Mouse (Mus musculus): ENCODE data around the gene Gfpt2. TPM values are rescaled to one million over a fixed set of nuclear protein-coding genes. Genes with fewer than 3 reads are reported as not detected.
A peak's percentile ranks its signal among the peaks of the same experiment; 100 is the strongest.

Gene Gfpt2
- polyA plus RNA-seq, 1 experiment from 2014 or later: 7.0 TPM

DNA sequence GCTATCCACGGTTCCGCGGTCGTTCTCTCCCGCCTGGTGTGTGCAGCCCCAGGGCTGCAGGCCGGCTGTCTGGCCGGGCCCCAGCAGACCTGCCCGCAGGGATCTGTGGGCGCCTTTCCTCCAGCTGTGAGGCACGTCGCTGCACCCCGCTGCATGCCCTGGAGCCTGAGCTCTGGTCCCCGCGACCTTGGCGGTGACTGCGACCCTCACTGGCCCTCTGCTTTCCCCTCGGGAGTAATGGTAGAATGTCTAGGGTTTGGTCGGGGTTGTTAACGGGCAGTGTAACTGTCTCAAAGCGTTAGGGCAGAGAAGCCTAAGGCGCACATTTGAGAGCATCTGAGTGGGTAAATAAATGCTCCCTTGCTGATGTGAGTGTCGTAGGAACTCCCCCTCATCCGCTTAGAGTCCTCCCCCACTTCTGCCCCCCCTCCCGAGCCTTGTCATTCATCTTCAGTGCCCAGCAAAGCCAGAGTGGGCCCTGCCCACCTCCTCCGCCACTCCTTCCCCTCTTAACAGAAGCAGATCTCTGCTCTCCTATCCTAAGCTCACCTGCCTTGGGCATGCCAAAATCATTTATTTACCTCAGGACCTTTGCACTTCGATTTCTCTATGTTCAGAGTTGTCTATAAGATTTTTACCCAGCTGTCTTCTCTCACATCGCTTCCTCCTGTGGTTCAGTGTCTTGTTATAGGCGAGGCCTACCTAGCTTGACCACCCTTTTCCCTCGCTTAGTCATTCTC, 53.3 kb downstream of the Gfpt2 start:
- Histone ChIP-seq H3K27me3 (replicated peaks; ENCODE audit: control insufficient read depth, insufficient read depth, low read length) (no peaks in the 10 kb centered on the region), H3K4me1 (replicated peaks; ENCODE audit: control insufficient read depth, insufficient read depth, low read length) (peaks cover 19% of the 10 kb centered on the region), H3K27ac (ENCODE audit: low read depth) (peak overlapping the region; percentile 63; the same call in 1 of the 2 replicates), H3K4me2 (ENCODE audit: low read length) (peak overlapping the region; percentile 56), H3K9me3 (ENCODE audit: control insufficient read depth, low read length) (no peaks in the 10 kb centered on the region), H3K36me3 (ENCODE audit: control insufficient read depth, insufficient read depth, low read length) (no peaks in the 10 kb centered on the region), H3K9ac (ENCODE audit: low read length) (peak overlapping the region; percentile 78), H3K4me3 (ENCODE audit: low read depth, low read length) (peak overlapping the region; percentile 62)
- no peak for ATAC-seq (replicated peaks; ENCODE audit: low FRiP score, low TSS enrichment, low read depth)
- peak; percentile 83 for DNase-seq (ENCODE audit: low spot score)
- 10% methylated on average over 24 of the region's 29 CpGs for WGBS

DNA sequence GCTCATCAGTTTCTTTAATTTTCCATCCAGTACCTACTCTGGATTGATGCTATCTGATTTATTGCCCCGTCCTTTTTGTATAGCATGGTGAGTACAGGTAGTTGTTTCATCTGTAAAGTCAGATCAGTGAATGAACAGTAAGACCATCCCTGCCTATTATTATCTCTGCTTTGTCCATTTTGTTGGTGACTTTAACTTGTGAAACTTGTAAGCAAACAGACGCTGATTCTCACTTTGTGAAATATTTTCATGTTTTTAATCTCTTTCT, 53.8 kb downstream of the Gfpt2 start:
- Histone ChIP-seq H3K9me3 (ENCODE audit: control insufficient read depth, low read length) (no peaks in the 10 kb centered on the region), H3K27me3 (replicated peaks; ENCODE audit: control insufficient read depth, insufficient read depth, low read length) (no peaks in the 10 kb centered on the region), H3K36me3 (ENCODE audit: control insufficient read depth, insufficient read depth, low read length) (no peaks in the 10 kb centered on the region), H3K27ac (ENCODE audit: low read depth) (no peak overlapping the region), H3K9ac (ENCODE audit: low read length) (no peak overlapping the region; the same call in 1 of the 2 replicates), H3K4me3 (ENCODE audit: low read depth, low read length) (peak overlapping the region; percentile 62; the same call in 1 of the 2 replicates), H3K4me1 (replicated peaks; ENCODE audit: control insufficient read depth, insufficient read depth, low read length) (peaks cover 19% of the 10 kb centered on the region), H3K4me2 (ENCODE audit: low read length) (peak overlapping the region; percentile 56)
- DNase-seq (ENCODE audit: low spot score): no peak
- no peak for ATAC-seq (replicated peaks; ENCODE audit: low FRiP score, low TSS enrichment, low read depth)
- WGBS: 75% methylated on average over 2 of the region's 2 CpGs

DNA sequence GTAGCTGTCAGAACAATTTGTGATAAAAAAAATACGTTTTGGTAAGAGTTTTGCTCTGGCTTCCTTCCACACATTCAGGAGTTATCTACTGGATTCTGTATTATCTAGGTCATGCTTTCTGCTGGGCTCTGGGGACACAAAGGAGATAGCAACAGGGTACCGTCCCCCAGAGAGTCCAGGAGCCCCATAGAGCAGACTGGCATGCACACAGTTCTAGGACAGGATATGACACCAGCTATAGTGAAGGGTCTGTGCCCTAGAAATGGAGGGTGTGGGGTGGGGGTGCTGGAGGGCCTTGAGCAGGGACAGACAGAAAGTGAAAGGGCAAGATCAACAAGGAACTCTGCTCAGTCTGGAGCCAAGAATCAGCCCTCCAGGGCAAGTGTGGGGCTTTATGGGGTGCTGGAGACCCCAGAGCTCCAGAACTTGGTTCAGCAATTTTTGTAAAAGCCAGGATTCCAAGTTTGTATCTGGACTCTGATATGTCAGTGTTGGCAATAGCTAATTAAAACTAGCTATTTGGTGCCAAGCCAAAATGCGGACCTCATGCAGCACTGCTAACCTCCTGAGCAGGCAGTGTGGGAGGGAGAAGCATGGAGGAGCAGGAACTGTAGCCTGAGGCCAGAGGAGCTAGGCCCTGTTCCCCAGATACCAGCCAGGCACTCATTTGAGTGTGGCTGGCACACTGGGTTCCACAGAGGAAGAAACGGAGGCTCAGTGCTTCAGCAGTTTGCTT, 54.3 kb downstream of the Gfpt2 start:
- H3K27ac ChIP-seq (ENCODE audit: low read depth): no peak overlapping the region
- H3K4me2 ChIP-seq (ENCODE audit: low read length): peak overlapping the region; percentile 56
- ATAC-seq (replicated peaks; ENCODE audit: low FRiP score, low TSS enrichment, low read depth) (no peak), DNase-seq (ENCODE audit: low spot score) (no peak)
- no peaks in the 10 kb centered on the region for H3K36me3 ChIP-seq (ENCODE audit: control insufficient read depth, insufficient read depth, low read length)
- WGBS: 74% methylated on average over 4 of the region's 4 CpGs
- no peak overlapping the region for H3K4me3 ChIP-seq (ENCODE audit: low read depth, low read length)
- H3K9me3 ChIP-seq (ENCODE audit: control insufficient read depth, low read length): no peaks in the 10 kb centered on the region
- no peak overlapping the region for H3K9ac ChIP-seq (ENCODE audit: low read length)
- H3K4me1 ChIP-seq (replicated peaks; ENCODE audit: control insufficient read depth, insufficient read depth, low read length): peaks cover 19% of the 10 kb centered on the region
- H3K27me3 ChIP-seq (replicated peaks; ENCODE audit: control insufficient read depth, insufficient read depth, low read length): no peaks in the 10 kb centered on the region

DNA sequence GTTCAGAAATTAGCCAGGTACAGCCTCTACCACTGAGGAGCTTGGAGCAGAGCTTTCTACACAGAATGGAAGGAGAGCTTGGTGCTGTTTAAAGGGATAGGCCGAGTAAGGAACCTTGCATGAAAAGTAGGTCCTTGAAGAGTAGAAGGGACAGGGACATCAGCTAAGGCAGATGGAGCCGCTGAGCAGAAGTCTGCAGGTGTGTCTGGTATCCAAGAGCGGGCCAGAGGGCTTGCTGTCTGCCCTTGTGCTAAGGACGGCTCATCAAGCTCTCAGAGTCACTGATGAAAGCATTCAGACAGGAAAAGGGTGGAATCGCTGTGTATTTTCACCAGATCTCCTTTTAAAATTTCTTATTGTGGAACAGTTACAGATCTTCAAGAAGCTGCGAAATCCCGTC, 56.4 kb downstream of the Gfpt2 start:
- WGBS: 85% methylated on average over 7 of the region's 7 CpGs

DNA sequence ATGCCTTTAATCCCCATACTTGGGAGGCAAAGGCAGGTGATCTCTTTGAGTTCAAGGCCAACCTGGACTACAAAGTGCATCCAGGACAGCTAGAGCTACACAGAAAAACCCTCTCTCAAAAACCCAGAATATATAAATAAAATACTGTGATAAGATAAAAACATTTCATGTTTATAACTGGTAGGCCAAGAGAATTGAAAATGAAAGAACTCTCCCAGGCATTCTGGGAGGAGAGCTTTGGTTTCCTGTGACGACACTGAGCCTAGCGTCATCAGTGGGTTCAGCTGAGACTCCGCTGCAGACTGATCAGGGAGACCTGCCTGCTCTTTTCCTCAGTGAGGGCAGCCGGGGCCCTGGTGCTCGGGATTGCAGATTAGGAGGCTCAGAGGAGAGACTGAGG, 61.2 kb downstream of the Gfpt2 start:
- H3K4me2 ChIP-seq (ENCODE audit: low read length): no peak overlapping the region
- H3K4me1 ChIP-seq (replicated peaks; ENCODE audit: control insufficient read depth, insufficient read depth, low read length): no peaks in the 10 kb centered on the region
- H3K9ac ChIP-seq (ENCODE audit: low read length): no peak overlapping the region
- no peaks in the 10 kb centered on the region for H3K9me3 ChIP-seq (ENCODE audit: control insufficient read depth, low read length)
- DNase-seq (ENCODE audit: low spot score) (no peak), ATAC-seq (replicated peaks; ENCODE audit: low FRiP score, low TSS enrichment, low read depth) (no peak)
- no peak overlapping the region for H3K4me3 ChIP-seq (ENCODE audit: low read depth, low read length)
- H3K36me3 ChIP-seq (ENCODE audit: control insufficient read depth, insufficient read depth, low read length): peaks cover 16% of the 10 kb centered on the region
- WGBS: 74% methylated on average over 5 of the region's 5 CpGs
- no peak overlapping the region for H3K27ac ChIP-seq (ENCODE audit: low read depth)
- no peaks in the 10 kb centered on the region for H3K27me3 ChIP-seq (replicated peaks; ENCODE audit: control insufficient read depth, insufficient read depth, low read length)

More for the DNA sequence above, 56.4 kb downstream of the Gfpt2 start:
- ATAC-seq (replicated peaks; ENCODE audit: low FRiP score, low TSS enrichment, low read depth) (no peak), DNase-seq (ENCODE audit: low spot score) (no peak)
- H3K27me3 ChIP-seq (replicated peaks; ENCODE audit: control insufficient read depth, insufficient read depth, low read length): no peaks in the 10 kb centered on the region
- no peak overlapping the region for H3K4me3 ChIP-seq (ENCODE audit: low read depth, low read length)
- no peaks in the 10 kb centered on the region for H3K9me3 ChIP-seq (ENCODE audit: control insufficient read depth, low read length)
- no peak overlapping the region for H3K9ac ChIP-seq (ENCODE audit: low read length)
- H3K27ac ChIP-seq (ENCODE audit: low read depth): no peak overlapping the region
- peaks cover 19% of the 10 kb centered on the region for H3K4me1 ChIP-seq (replicated peaks; ENCODE audit: control insufficient read depth, insufficient read depth, low read length)
- H3K4me2 ChIP-seq (ENCODE audit: low read length): no peak overlapping the region
- H3K36me3 ChIP-seq (ENCODE audit: control insufficient read depth, insufficient read depth, low read length): peaks cover 12% of the 10 kb centered on the region

DNA sequence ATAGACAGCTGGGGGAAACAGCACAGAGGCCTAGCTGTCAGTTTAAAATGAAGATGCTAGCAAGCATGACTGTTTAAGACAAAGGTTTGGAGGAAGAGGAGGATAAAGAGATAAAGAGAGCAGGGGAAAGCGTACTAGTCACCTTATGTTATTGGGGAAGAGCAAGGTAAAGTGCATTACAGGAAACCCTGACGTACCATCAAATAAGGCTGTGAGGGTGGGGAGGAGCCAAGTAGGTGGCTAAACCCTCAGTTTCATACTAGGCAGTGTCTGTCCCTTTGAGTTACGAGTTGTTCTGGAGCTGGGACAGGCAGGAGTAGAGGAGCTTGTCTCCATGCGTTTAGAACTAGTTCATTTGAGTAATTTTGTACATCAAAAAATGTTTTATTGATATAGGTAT, 67.2 kb downstream of the Gfpt2 start:
- Histone ChIP-seq H3K4me3 (ENCODE audit: low read depth, low read length) (no peak overlapping the region), H3K36me3 (ENCODE audit: control insufficient read depth, insufficient read depth, low read length) (peaks cover 12% of the 10 kb centered on the region), H3K4me1 (replicated peaks; ENCODE audit: control insufficient read depth, insufficient read depth, low read length) (peaks cover 3% of the 10 kb centered on the region; the same call in 1 of the 2 replicates), H3K27me3 (replicated peaks; ENCODE audit: control insufficient read depth, insufficient read depth, low read length) (no peaks in the 10 kb centered on the region), H3K9me3 (ENCODE audit: control insufficient read depth, low read length) (no peaks in the 10 kb centered on the region), H3K4me2 (ENCODE audit: low read length) (no peak overlapping the region), H3K27ac (ENCODE audit: low read depth) (no peak overlapping the region), H3K9ac (ENCODE audit: low read length) (no peak overlapping the region)
- 89% methylated on average over 4 of the region's 4 CpGs for WGBS
- ATAC-seq (replicated peaks; ENCODE audit: low FRiP score, low TSS enrichment, low read depth) (no peak), DNase-seq (ENCODE audit: low spot score) (no peak)

DNA sequence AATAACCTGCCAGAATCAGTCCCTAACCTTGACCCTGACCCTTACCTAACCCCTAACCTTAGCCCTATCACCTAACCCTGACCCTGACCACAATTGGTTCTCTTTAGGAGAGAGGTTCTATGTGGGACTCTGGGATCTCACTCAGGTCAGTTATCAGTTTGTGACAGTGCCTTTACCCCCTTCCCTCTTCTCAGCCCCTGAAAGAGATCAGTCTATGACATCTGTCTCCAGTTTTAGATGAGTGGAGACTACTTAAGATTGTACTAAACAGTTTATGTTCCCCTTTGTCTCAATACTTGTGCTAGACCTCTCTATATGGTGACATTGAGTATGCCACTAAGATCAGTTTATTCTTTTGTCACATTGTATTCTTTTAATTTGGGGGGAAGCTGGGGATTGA, 69.9 kb downstream of the Gfpt2 start:
- Histone ChIP-seq H3K9me3 (ENCODE audit: control insufficient read depth, low read length) (no peaks in the 10 kb centered on the region), H3K36me3 (ENCODE audit: control insufficient read depth, insufficient read depth, low read length) (peaks cover 30% of the 10 kb centered on the region), H3K9ac (ENCODE audit: low read length) (no peak overlapping the region), H3K27me3 (replicated peaks; ENCODE audit: control insufficient read depth, insufficient read depth, low read length) (no peaks in the 10 kb centered on the region), H3K27ac (ENCODE audit: low read depth) (no peak overlapping the region), H3K4me1 (replicated peaks; ENCODE audit: control insufficient read depth, insufficient read depth, low read length) (peaks cover 3% of the 10 kb centered on the region; the same call in 1 of the 2 replicates), H3K4me2 (ENCODE audit: low read length) (no peak overlapping the region), H3K4me3 (ENCODE audit: low read depth, low read length) (no peak overlapping the region)
- ATAC-seq (replicated peaks; ENCODE audit: low FRiP score, low TSS enrichment, low read depth): no peak
- no peak for DNase-seq (ENCODE audit: low spot score)

DNA sequence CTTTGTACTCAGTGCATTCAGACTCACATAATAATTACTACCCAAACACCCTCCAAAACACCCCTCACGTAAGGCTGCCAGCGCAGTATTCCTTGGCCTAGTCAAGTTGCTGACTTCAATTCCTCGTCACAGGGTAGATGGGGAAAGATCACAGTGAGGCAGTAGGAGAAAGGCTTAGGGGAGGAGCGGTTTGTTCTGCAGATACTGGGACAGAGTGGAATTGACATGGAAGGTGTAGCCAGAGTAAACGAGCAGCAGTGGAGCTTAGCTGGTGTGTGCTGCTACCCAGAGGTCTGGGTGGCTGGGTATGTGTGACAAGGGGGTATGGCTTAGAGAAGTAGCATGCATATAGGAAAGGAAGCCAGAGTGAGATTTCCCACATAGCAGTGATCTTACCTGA, 73.3 kb downstream of the Gfpt2 start:
- Histone ChIP-seq H3K4me1 (replicated peaks; ENCODE audit: control insufficient read depth, insufficient read depth, low read length) (peaks cover 3% of the 10 kb centered on the region; the same call in 1 of the 2 replicates), H3K9ac (ENCODE audit: low read length) (no peak overlapping the region), H3K36me3 (ENCODE audit: control insufficient read depth, insufficient read depth, low read length) (peaks cover 54% of the 10 kb centered on the region), H3K9me3 (ENCODE audit: control insufficient read depth, low read length) (no peaks in the 10 kb centered on the region), H3K27me3 (replicated peaks; ENCODE audit: control insufficient read depth, insufficient read depth, low read length) (no peaks in the 10 kb centered on the region), H3K4me3 (ENCODE audit: low read depth, low read length) (no peak overlapping the region), H3K27ac (ENCODE audit: low read depth) (no peak overlapping the region), H3K4me2 (ENCODE audit: low read length) (no peak overlapping the region)
- WGBS: 87% methylated on average over 5 of the region's 5 CpGs
- ATAC-seq (replicated peaks; ENCODE audit: low FRiP score, low TSS enrichment, low read depth) (no peak), DNase-seq (ENCODE audit: low spot score) (no peak)

DNA sequence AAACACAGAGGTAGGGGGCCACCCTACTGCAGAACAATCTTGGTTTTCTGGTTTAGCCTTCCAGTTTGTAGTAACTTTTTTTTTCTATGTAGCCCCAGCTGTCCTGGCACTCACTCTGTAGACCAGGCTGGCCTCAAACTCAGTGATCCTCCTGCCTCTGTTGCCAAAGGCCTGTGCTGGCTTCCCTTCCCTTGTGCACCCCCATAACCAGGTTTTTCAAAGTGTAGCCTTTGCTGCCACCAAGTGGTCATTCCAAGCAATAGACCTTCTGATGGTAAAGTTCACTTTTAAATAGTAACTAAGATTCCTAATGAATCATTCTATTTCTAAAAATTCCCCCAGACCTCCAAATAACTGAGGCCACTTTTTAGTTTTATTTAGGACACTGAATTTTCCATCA, 75.8 kb downstream of the Gfpt2 start:
- no peak for DNase-seq (ENCODE audit: low spot score)
- ATAC-seq (replicated peaks; ENCODE audit: low FRiP score, low TSS enrichment, low read depth): no peak
- Histone ChIP-seq H3K4me3 (ENCODE audit: low read depth, low read length) (no peak overlapping the region), H3K9me3 (ENCODE audit: control insufficient read depth, low read length) (no peaks in the 10 kb centered on the region), H3K36me3 (ENCODE audit: control insufficient read depth, insufficient read depth, low read length) (peaks cover 71% of the 10 kb centered on the region), H3K9ac (ENCODE audit: low read length) (no peak overlapping the region), H3K4me2 (ENCODE audit: low read length) (no peak overlapping the region), H3K27me3 (replicated peaks; ENCODE audit: control insufficient read depth, insufficient read depth, low read length) (no peaks in the 10 kb centered on the region), H3K4me1 (replicated peaks; ENCODE audit: control insufficient read depth, insufficient read depth, low read length) (no peaks in the 10 kb centered on the region), H3K27ac (ENCODE audit: low read depth) (no peak overlapping the region)
